Mouse (Mus musculus) CH12.LX (cell line): ENCODE data around the gene Zfhx3.

ENCODE experiments used
- CTCF ChIP-seq, 2 experiments: IDR thresholded peaks in 1 of 2; conservative IDR thresholded peaks in 1 of 2; 2 replicates each; pipeline ENCODE4 v1.5.1; 2011 to 2012; ENCODE audit warnings: low read depth in 2 of 2, low read length in 2 of 2, improper control_type of control experiment in 1 of 2, inconsistent platforms in 1 of 2, mild to moderate bottlenecking in 1 of 2, moderate library complexity in 1 of 2
- JUND ChIP-seq: conservative IDR thresholded peaks from 2 replicates; pipeline ENCODE4 v1.6.1; 2011; ENCODE audit warnings: low read depth, low read length, improper control_type of control experiment

GRCm38 (mm10) chr8:108759511-108760330 lies 817.3 kb downstream of the Zfhx3 start:
- TF ChIP-seq CTCF (conservative IDR thresholded peaks at IDR 0.05 in 1 of 2, IDR thresholded peaks at IDR 0.05 in 1 of 2; ENCODE audit: low read depth in 2 of 2, low read length in 2 of 2) = peak; percentile 66 to 96
- TF ChIP-seq JUND = no peak
